Mouse (Mus musculus) embryonic fibroblast, embryonic 13.5 days (primary cell): ENCODE measurements around the gene Gm20388.

Source experiments
- CTCF ChIP-seq: IDR thresholded peaks from 2 replicates; pipeline ENCODE4 v1.5.1; 2011; ENCODE audit warnings: mild to moderate bottlenecking, control low read depth, low read length, moderate library complexity, borderline replicate concordance; ENCODE audit not compliant: insufficient read depth
- POLR2A ChIP-seq: IDR thresholded peaks from 2 replicates; pipeline ENCODE4 v1.6.1; 2011; ENCODE audit warnings: low read depth, mild to moderate bottlenecking, control low read depth, low read length, moderate library complexity

- TF ChIP-seq CTCF = no peak
- no peak for TF ChIP-seq POLR2A
Observed at GRCm38 (mm10) chr8:120032549-120033208, 122.0 kb downstream of the Gm20388 start.
